Mouse (Mus musculus) ES-E14 (cell line): Measurements from ENCODE around the gene Tmem209. TPM values are rescaled to one million over a fixed set of nuclear protein-coding genes. Genes with fewer than 3 reads are reported as not detected.
A peak's percentile ranks its signal among the peaks of the same experiment; 100 is the strongest.

Source experiments
- DNase-seq: peaks from one replicate; pipeline ENCODE4 v3.0.0-alpha.2; 2013; ENCODE audit warnings: low read depth, low spot score
- H3K27ac ChIP-seq: 2 replicates; pipeline ENCODE4 v1.5.1; 2012; ENCODE audit warnings: low read depth, mild to moderate bottlenecking, low read length, moderate library complexity, mixed read lengths; ENCODE audit not compliant: poor library complexity, insufficient read depth, severe bottlenecking
- H3K36me3 ChIP-seq: 2 replicates; pipeline ENCODE4 v1.6.1; 2012; ENCODE audit warnings: mild to moderate bottlenecking, low read length, moderate library complexity, mixed read lengths; ENCODE audit not compliant: control insufficient read depth, poor library complexity, insufficient read depth, severe bottlenecking
- H3K4me1 ChIP-seq, 2 experiments: fragments of 150-350 bp in 1 of 2; sonication (generic) in 1 of 2; 2 replicates each; pipeline ENCODE4 v1.6.1; 2012; ENCODE audit warnings: low read length in 2 of 2, mild to moderate bottlenecking in 1 of 2, mixed read lengths in 1 of 2; ENCODE audit not compliant: control insufficient read depth in 2 of 2, insufficient read depth in 2 of 2, poor library complexity in 1 of 2
- H3K4me3 ChIP-seq, 2 experiments: fragments of 150-350 bp in 1 of 2; sonication (generic) in 1 of 2; 2 replicates each; pipeline ENCODE4 v1.5.1; 2012; ENCODE audit warnings: low read length in 2 of 2, low read depth in 1 of 2, mild to moderate bottlenecking in 1 of 2, mixed read lengths in 1 of 2; ENCODE audit not compliant: insufficient read depth in 1 of 2, poor library complexity in 1 of 2, severe bottlenecking in 1 of 2
- H3K9ac ChIP-seq: 2 replicates; pipeline ENCODE4 v1.6.1; 2012; ENCODE audit warnings: low read depth, mild to moderate bottlenecking, low read length, mixed read lengths; ENCODE audit not compliant: poor library complexity, insufficient read depth, severe bottlenecking
- H3K9me3 ChIP-seq: fragments of 150-350 bp; sonication (generic); 2 replicates; pipeline ENCODE4 v1.6.1; 2012; ENCODE audit warnings: low read depth, mild to moderate bottlenecking, low read length; ENCODE audit not compliant: control insufficient read depth, insufficient read depth
- CHD2 ChIP-seq: IDR thresholded peaks from 2 replicates; pipeline ENCODE4 v1.6.1; 2014; ENCODE audit warnings: mild to moderate bottlenecking, low read depth, low read length, inconsistent platforms
- HCFC1 ChIP-seq: IDR thresholded peaks from 2 replicates; pipeline ENCODE4 v1.6.1; 2012; ENCODE audit warnings: low read length, inconsistent platforms, borderline replicate concordance; ENCODE audit not compliant: insufficient read depth
- MAFK ChIP-seq: IDR thresholded peaks from 2 replicates; pipeline ENCODE4 v1.6.1; 2014; ENCODE audit warnings: mild to moderate bottlenecking, low read depth, low read length, inconsistent platforms; ENCODE audit not compliant: insufficient read depth
- ZC3H11A ChIP-seq: IDR thresholded peaks from 2 replicates; pipeline ENCODE4 v1.6.1; 2012; ENCODE audit warnings: low read depth, mild to moderate bottlenecking, inconsistent platforms, low read length, borderline replicate concordance
- ZNF384 ChIP-seq: IDR thresholded peaks from 2 replicates; pipeline ENCODE4 v1.6.1; 2012; ENCODE audit warnings: low read depth, low read length, inconsistent platforms
- in situ Hi-C, 2 experiments: fragments of 600-800 bp; cut with MboI; formaldehyde crosslinking; loops; one replicate each; pipeline ENCODE4 v1.15.1; 2025; ENCODE audit warnings: low sequenced_read_pairs in 2 of 2, inconsistent platforms in 1 of 2; ENCODE audit not compliant: unreplicated experiment in 2 of 2
- total RNA-seq: library from RNA; depleted of rRNA; stranded (reverse); fragments of 300-350 nt; gene quantifications from 2 replicates; pipeline ENCODE4 v1.2.3, GENCODE M21; 2012

Tmem209 gene
- total RNA-seq, 1 experiment = 104 TPM

GRCm38 (mm10) chr6:30550496-30551192 lies 41.1 kb upstream of the Tmem209 start:
- in situ Hi-C loops = no loop called here
- H3K27ac ChIP-seq = no peak overlapping the region
- DNase-seq = no peak

DNA sequence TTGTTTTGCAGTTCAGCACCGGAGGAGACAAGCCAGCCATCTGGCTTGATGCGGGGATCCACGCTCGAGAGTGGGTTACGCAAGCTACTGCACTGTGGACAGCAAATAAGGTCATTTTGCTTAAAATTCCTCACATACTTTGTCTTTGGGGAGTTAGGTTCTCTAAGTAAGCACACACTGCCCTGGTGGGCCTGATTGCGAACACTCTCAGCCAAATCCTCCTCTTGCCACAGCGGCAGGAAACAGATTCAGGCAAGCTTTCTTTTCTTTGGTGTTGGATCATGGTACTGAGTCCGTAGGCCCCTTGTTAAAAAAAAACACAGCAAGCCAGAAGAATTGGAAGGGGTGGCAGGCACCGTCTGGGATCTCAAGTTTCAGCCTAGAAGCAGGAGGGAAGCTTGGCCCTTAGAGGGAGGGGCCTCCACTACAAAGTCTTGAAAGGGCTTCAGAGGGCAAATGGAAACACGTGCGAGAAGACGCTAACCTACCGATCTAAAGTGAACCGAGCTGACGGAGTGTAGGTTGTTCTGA lies 39.7 kb upstream of the Tmem209 start:
- H3K9me3 ChIP-seq = no peaks in the 10 kb centered on the region
- peaks cover 7 to 11% of the 10 kb centered on the region in 2 experiments; a peak in 3 of 4 replicates for H3K4me1 ChIP-seq
- 0 out of 2 replicates have a peak overlapping the region, but pooled peaks have one; percentile 7 for H3K9ac ChIP-seq
- no peaks in the 10 kb centered on the region for H3K36me3 ChIP-seq
- no peak overlapping the region for H3K27ac ChIP-seq
- no peak for TF ChIP-seq ZC3H11A
- TF ChIP-seq CHD2 = no peak
- TF ChIP-seq HCFC1 = no peak
- no peak for TF ChIP-seq MAFK
- TF ChIP-seq ZNF384 = no peak
- H3K4me3 ChIP-seq = no peak overlapping the region
- in situ Hi-C loops = no loop called here
- DNase-seq = no peak

More at GRCm38 (mm10) chr6:30550496-30551192, 41.1 kb upstream of the Tmem209 start:
- no peaks in the 10 kb centered on the region for H3K9me3 ChIP-seq
- no peaks in the 10 kb centered on the region for H3K36me3 ChIP-seq
- H3K9ac ChIP-seq = no peak overlapping the region
- no peak overlapping the region for H3K4me3 ChIP-seq
- peaks cover 7 to 11% of the 10 kb centered on the region in 2 experiments; a peak in 3 of 4 replicates for H3K4me1 ChIP-seq
- no peak for TF ChIP-seq ZNF384
- TF ChIP-seq CHD2 = no peak
- TF ChIP-seq ZC3H11A = no peak
- TF ChIP-seq MAFK = no peak
- TF ChIP-seq HCFC1 = no peak

GRCm38 (mm10) chr6:30547656-30548306 lies 38.2 kb upstream of the Tmem209 start:
- H3K36me3 ChIP-seq = no peaks in the 10 kb centered on the region
- peaks cover 10 to 11% of the 10 kb centered on the region in 2 experiments; a peak in 3 of 4 replicates for H3K4me1 ChIP-seq
- no peaks in the 10 kb centered on the region for H3K9me3 ChIP-seq
- in situ Hi-C loops = no loop called here
- H3K4me3 ChIP-seq = no peak overlapping the region
- TF ChIP-seq MAFK (no peak), HCFC1 (no peak), ZNF384 (no peak), CHD2 (no peak), ZC3H11A (no peak)
- H3K9ac ChIP-seq = no peak overlapping the region
- no peak for DNase-seq
- no peak overlapping the region for H3K27ac ChIP-seq

DNA sequence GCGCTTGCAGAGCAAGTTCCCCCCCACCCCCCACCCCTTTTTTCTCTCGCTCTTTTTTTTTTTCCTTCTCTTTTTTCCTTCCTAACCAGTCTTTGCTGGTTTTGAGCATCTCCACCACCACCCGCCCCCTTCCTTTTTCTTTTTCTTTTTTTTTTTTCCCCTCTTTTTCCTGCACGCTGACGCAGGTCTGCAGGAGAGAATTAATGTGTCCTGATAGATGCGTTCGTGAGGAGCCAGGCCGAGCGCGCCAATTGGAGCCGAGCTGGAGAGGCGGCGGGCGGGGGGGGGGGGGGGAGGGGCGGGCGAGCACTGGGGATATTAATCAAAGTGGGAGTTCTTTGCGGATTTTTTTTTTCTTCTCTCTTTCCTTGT lies 37.7 kb upstream of the Tmem209 start:
- H3K4me3 ChIP-seq = peak overlapping the region in 1 of 2 experiments; percentile 31; a peak in 1 of 4 replicates
- H3K36me3 ChIP-seq = no peaks in the 10 kb centered on the region
- no peak overlapping the region for H3K27ac ChIP-seq
- H3K4me1 ChIP-seq = peaks cover 9 to 10% of the 10 kb centered on the region in 2 experiments; a peak in 3 of 4 replicates
- H3K9ac ChIP-seq = no peak overlapping the region
- in situ Hi-C loops = no loop called here
- H3K9me3 ChIP-seq = no peaks in the 10 kb centered on the region
- TF ChIP-seq CHD2 (no peak), MAFK (no peak), HCFC1 (no peak), ZNF384 (0 out of 2 replicates have a peak, but pooled peaks have one; percentile 16), ZC3H11A (no peak)
- no peak for DNase-seq
